Mouse (Mus musculus): Measurements from ENCODE around the gene Acbd3.

- TF ChIP-seq CTCF (IDR thresholded peaks at IDR 0.05; ENCODE audit: insufficient read depth, low read depth, low read length) (no peak), POLR2A (IDR thresholded peaks at IDR 0.05; ENCODE audit: insufficient read depth, low read depth, low read length) (no peak)
These were observed 45.5 kb downstream of the Acbd3 start for GRCm38 (mm10) chr1:180771306-180771705.

Data from olfactory bulb, adult 2 months (tissue).